Mouse (Mus musculus) c-Kit-negative CD71-positive TER-119-positive erythroid progenitor cells, embryonic 14.5 days (primary cell): ENCODE data around the gene Afg1l.
A peak's percentile ranks its signal among the peaks of the same experiment; 100 is the strongest.

Experiments used
- DNase-seq: peaks from one replicate; pipeline ENCODE4 v3.0.0-alpha.2; 2013; ENCODE audit warnings: low read depth, low spot score

Afg1l gene

GRCm38 (mm10) chr10:42297954-42298353, 180.4 kb downstream of the Afg1l start:
- no peak for DNase-seq

DNA sequence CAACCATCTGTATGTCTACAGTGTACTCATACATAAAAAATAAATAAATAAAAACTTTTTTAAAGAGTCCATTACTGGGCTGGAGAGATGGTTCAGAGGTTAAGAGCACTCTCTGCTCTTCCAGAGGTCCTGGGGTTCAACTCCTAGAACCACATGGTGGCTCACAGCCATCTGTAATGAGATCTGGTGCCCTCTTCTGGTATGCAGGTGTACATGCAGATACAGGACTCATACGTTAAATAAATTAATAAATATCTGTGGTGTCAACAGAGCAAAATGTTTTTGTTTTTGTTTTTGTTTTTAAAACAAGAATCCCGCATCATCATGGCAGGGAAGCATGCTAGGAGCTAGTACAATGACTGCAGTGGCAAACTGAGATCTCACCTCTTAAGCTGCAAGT, 181.3 kb downstream of the Afg1l start:
- no peak for DNase-seq

DNA sequence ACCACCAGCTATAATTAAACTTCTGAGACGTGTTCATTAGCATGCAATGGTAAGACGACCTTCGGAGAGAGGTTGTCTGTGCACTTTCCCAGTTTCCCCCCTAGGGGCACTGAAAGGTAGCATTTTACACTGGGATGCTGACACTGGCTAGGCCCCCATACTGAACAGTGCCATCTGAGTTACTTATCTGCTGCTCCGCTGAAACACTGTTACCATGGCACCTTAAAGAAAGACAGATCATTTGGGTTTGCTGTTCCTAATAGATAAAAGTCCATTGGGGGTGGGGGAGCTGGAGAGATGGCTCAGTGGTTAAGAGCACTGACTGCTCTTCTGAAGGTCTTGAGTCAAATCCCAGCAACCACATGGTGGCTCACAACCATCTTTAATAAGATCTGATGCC, 181.8 kb downstream of the Afg1l start:
- no peak for DNase-seq

GRCm38 (mm10) chr10:42295028-42295427, 183.3 kb downstream of the Afg1l start:
- DNase-seq, result no peak

GRCm38 (mm10) chr10:42294392-42294791, 184.0 kb downstream of the Afg1l start:
- DNase-seq, result no peak

DNA sequence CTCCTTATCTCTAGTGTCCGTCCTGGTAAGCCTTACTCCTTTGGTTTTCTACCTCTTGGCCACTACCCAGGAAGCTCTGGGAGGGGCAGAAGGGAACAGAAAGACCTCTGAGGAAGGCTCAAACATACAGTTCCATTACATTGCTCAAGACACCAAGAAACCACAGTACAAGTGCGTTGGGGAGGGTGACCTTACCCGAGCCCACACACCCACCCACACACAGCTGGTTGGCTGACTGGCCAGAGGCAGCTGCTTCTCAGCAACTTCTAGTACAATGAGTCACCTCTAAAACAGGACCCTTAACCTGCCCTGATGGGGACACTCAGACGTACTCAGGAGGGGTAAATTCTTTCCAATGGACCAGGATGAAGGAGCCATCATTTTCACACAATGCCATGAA, 184.5 kb downstream of the Afg1l start:
- no peak for DNase-seq

GRCm38 (mm10) chr10:42291360-42291759, 187.0 kb downstream of the Afg1l start:
- no peak for DNase-seq

DNA sequence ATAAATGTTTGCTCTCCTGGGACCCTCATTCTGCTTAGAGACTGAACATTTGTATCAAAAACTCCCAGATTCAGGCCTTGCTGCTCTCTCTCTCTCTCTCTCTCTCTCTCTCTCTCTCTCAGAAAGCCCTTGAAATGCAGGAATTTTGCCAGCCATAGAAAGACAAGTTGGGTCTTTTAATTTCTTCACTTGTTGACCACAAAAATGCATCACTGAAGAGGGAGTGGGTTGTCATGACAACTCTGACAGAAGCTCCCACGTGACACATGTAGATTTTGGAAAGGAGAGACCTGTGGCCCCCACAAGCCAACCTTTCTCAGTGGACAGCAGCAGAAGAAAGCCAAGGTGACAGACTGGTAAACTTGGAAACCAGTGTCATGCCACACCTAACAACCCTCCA, 190.7 kb downstream of the Afg1l start:
- DNase-seq, result no peak

GRCm38 (mm10) chr10:42278307-42278850, 200.0 kb downstream of the Afg1l start:
- DNase-seq, result no peak

DNA sequence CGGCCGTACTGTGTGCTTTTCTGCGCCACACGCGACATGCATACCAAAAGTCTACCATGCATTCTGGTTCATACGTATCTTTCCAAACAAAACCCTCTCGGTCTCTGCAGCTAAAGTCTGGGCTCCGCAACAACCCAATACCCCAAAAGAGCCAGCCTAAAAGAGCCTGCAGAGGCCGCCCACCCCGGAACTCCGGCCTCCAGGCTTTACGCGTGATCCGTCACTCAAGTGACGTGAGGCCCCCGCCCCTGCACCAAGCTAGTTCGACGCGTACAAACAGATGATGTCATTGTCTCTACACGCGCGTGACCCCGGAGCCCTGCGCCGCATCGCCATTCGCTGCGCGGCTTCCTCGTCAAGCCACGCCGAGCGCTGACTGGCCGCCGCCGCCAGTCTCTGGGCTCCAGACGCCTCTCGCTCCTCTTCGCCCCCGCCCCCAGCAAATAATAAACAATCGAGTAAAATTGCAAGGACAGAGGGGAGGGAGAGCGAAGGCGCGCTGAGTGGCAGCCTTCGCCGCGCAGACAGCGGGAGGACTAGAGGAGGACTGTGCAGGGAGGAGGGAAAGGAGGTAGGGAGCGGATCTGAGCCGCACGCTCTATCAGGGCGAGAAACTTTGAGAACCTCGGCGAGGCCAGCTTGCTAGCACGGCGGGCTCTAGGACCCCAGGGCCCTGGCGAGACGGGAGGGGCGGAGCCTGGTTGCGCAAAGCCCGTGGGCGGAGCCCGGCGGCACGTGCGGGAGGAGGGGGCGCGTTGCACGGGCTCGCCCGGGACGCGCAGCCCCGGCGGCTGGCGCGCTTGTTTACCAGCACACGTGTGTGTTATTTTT, 200.7 kb downstream of the Afg1l start:
- peak; percentile 95 for DNase-seq

GRCm38 (mm10) chr10:42276507-42277345, 201.6 kb downstream of the Afg1l start, which contains the start of gene Foxo3:
Foxo3 (minus strand) TSS chr10:42276755.
- DNase-seq, result peak; percentile 81

- DNase-seq, result no peak
Observed at GRCm38 (mm10) chr10:42275871-42276501, 202.4 kb downstream of the Afg1l start.

DNA sequence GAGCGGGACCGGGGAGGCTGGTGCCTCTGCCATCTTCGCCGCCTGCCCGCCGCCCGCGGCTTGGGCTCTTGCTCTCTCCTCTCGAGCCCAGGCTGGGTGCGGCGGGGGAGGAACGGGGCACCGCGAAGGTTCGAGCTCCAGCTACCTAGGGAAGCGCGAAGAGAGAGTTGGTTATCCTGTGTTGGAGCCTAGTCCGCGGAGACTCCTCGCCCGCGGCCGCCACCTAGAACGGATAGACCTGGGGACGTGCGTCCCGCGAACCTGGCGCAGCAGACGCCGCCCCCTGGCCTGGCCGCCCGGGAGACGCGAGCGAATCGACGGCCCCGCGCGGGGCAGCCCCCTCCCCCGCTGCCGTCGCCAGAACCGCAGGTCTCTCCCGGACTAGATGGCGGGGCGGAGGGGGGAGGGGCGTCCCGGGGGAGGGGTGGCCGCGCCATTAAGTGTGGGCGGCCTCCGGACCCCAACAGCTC, 202.9 kb downstream of the Afg1l start:
- DNase-seq, result no peak

GRCm38 (mm10) chr10:42274712-42275400, 203.5 kb downstream of the Afg1l start:
- DNase-seq, result no peak

DNA sequence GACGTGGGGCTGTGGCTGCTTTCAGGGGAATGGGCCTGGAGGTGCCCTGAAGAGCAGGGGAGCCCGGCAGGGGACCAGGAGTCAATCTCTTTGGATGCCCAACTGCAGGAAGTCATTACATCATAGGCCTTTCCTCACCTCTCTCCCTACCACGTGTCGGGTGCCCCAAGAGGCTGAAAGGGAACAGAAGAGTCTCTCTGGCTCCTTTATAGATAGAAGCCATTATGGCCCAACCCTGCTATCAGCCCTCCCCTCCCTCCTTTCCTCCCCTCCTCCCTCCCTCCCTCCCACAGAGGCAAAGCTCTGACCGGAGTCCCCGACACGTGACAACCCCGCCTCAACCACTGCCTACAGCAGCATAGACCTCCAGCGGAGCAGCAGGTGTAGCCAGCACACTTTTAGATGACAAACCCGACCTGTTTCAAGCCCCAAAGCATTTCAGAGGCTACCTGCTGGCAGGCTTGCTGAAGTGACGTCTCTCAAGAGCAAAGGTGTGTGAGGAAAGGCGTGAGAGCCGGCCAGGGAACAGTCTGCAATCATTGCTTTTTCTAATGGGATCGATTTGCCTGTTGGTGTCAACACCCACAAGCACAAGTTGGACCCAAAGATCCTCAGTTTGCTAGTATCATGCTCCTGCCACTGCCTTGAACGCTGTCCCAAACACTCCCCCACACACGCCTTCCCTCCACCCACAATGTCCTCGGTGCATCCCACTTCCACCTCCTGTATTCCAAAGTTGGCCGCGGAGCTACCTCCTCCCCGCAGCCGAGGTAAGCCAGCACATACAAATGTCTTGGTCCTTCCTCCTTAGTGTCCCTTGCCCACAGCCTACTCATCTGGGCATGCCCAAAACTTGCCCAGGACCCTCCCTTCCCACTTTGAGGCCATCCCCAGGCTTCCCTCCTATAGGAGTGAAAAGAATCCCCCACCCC, 204.3 kb downstream of the Afg1l start:
- peak; percentile 74 for DNase-seq

GRCm38 (mm10) chr10:42273403-42273759, 205.0 kb downstream of the Afg1l start:
- DNase-seq, result no peak

GRCm38 (mm10) chr10:42271454-42272230, 206.7 kb downstream of the Afg1l start:
- DNase-seq, result no peak

DNA sequence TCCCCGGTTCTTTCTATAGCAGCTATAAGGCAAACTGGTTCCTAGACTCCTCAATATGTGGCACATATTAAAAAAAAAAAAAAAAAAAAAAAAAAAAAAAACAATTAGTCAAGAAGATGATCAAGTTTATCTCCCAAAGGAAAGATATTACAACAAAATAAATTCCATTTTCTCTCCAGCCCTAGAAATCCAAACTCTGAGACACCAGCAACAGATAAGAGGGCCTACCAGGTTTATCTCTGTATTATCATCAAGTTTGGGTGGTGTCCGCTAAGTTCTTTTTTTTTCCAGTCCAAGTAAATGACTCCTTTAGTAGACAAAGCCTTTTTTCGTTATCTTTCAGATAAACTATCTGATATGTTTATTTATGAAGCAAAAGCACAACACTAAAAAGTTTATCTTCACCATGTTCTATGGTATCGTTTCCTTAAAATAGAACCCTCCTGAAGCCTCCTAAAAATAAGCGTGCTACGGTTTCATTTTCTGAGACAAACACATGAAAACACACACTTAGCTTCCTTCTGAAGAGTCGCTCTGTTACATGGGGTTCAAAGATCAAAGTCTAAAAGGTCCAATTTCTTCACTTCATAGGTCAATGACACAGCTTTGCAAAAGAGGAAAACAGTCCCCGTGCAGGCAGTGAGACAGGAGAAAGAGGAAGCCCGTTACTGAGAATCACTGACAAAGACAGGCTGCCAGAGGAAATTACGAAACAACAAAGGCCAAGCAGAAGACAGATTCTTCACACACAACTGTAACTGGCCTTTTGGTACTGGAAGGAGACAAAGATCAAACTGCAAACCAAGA, 207.9 kb downstream of the Afg1l start:
- DNase-seq, result no peak
